Mouse (Mus musculus): ENCODE measurements around the gene Ugt1a1. TPM values are rescaled to one million over a fixed set of nuclear protein-coding genes. Genes with fewer than 3 reads are reported as not detected.
"Not testable (repeated sequence)": the region's sequence is repeated elsewhere in the genome, so short reads cannot be mapped to it uniquely, and the experiment has no call there.

Ugt1a1 gene
- polyA plus RNA-seq, 1 experiment from 2014 or later: 14.1 TPM

- no peak overlapping the region for H3K4me3 ChIP-seq (replicated peaks; ENCODE audit: low read length)
- no peak overlapping the region for H3K4me2 ChIP-seq (ENCODE audit: low read depth, low read length)
- 66% methylated on average over 2 of the region's 2 CpGs for WGBS
- H3K27ac ChIP-seq (ENCODE audit: low read length): no peak overlapping the region
- H3K27me3 ChIP-seq (ENCODE audit: control insufficient read depth, insufficient read depth, low read length): no peaks in the 10 kb centered on the region
- peaks cover 33% of the 10 kb centered on the region for H3K9me3 ChIP-seq (replicated peaks; ENCODE audit: control insufficient read depth, low read length)
- no peaks in the 10 kb centered on the region for H3K4me1 ChIP-seq (ENCODE audit: control insufficient read depth, insufficient read depth, low read length)
- H3K9ac ChIP-seq (ENCODE audit: low read length): no peak overlapping the region
- ATAC-seq (ENCODE audit: insufficient read depth, low FRiP score): no peak
- no peaks in the 10 kb centered on the region for H3K36me3 ChIP-seq (ENCODE audit: control insufficient read depth, insufficient read depth, low read length)
Observed at GRCm38 (mm10) chr1:88224029-88224776, 12.4 kb downstream of the Ugt1a1 start.

- not testable (repeated sequence) for ATAC-seq (ENCODE audit: insufficient read depth, low FRiP score); H3K9ac ChIP-seq (ENCODE audit: low read length); H3K4me3 ChIP-seq (replicated peaks; ENCODE audit: low read length); H3K4me2 ChIP-seq (ENCODE audit: low read depth, low read length); H3K27me3 ChIP-seq (ENCODE audit: control insufficient read depth, insufficient read depth, low read length); H3K4me1 ChIP-seq (ENCODE audit: control insufficient read depth, insufficient read depth, low read length); H3K36me3 ChIP-seq (ENCODE audit: control insufficient read depth, insufficient read depth, low read length); H3K27ac ChIP-seq (ENCODE audit: low read length)
- WGBS: 44% methylated on average over 2 of the region's 2 CpGs
- peaks cover 42% of the 10 kb centered on the region for H3K9me3 ChIP-seq (replicated peaks; ENCODE audit: control insufficient read depth, low read length)
Observed at GRCm38 (mm10) chr1:88225301-88225700, 13.5 kb downstream of the Ugt1a1 start.

- ATAC-seq (ENCODE audit: insufficient read depth, low FRiP score): no peak
- no peak overlapping the region for H3K27ac ChIP-seq (ENCODE audit: low read length)
- peaks cover 46% of the 10 kb centered on the region for H3K9me3 ChIP-seq (replicated peaks; ENCODE audit: control insufficient read depth, low read length)
- H3K9ac ChIP-seq (ENCODE audit: low read length): no peak overlapping the region
- no peaks in the 10 kb centered on the region for H3K27me3 ChIP-seq (ENCODE audit: control insufficient read depth, insufficient read depth, low read length)
- no peak overlapping the region for H3K4me3 ChIP-seq (replicated peaks; ENCODE audit: low read length)
- no peaks in the 10 kb centered on the region for H3K4me1 ChIP-seq (ENCODE audit: control insufficient read depth, insufficient read depth, low read length)
- no peak overlapping the region for H3K4me2 ChIP-seq (ENCODE audit: low read depth, low read length)
- no peaks in the 10 kb centered on the region for H3K36me3 ChIP-seq (ENCODE audit: control insufficient read depth, insufficient read depth, low read length)
Observed at GRCm38 (mm10) chr1:88225741-88226140, 14.0 kb downstream of the Ugt1a1 start.

- WGBS: 51% methylated on average over 5 of the region's 5 CpGs
- Histone ChIP-seq H3K27me3 (ENCODE audit: control insufficient read depth, insufficient read depth, low read length) (no peaks in the 10 kb centered on the region), H3K9me3 (replicated peaks; ENCODE audit: control insufficient read depth, low read length) (peaks cover 56% of the 10 kb centered on the region), H3K27ac (ENCODE audit: low read length) (no peak within 1 kb of the TSS), H3K9ac (ENCODE audit: low read length) (no peak within 1 kb of the TSS), H3K36me3 (ENCODE audit: control insufficient read depth, insufficient read depth, low read length) (no peaks in the 10 kb centered on the region), H3K4me3 (replicated peaks; ENCODE audit: low read length) (no peak within 1 kb of the TSS), H3K4me2 (ENCODE audit: low read depth, low read length) (no peak within 1 kb of the TSS), H3K4me1 (ENCODE audit: control insufficient read depth, insufficient read depth, low read length) (no peaks in the 10 kb centered on the region)
- no peak for ATAC-seq (ENCODE audit: insufficient read depth, low FRiP score)
Observed at GRCm38 (mm10) chr1:88226670-88227379, 15.1 kb downstream of the Ugt1a1 start, which contains the start of gene Mroh2a. Mroh2a (plus strand) TSS chr1:88226986.

- no peak overlapping the region for H3K9ac ChIP-seq (ENCODE audit: low read length)
- H3K9me3 ChIP-seq (replicated peaks; ENCODE audit: control insufficient read depth, low read length): peaks cover 61% of the 10 kb centered on the region
- H3K4me1 ChIP-seq (ENCODE audit: control insufficient read depth, insufficient read depth, low read length): no peaks in the 10 kb centered on the region
- ATAC-seq (ENCODE audit: insufficient read depth, low FRiP score): no peak
- no peak overlapping the region for H3K27ac ChIP-seq (ENCODE audit: low read length)
- 55% methylated on average over 2 of the region's 2 CpGs for WGBS
- H3K36me3 ChIP-seq (ENCODE audit: control insufficient read depth, insufficient read depth, low read length): no peaks in the 10 kb centered on the region
- H3K27me3 ChIP-seq (ENCODE audit: control insufficient read depth, insufficient read depth, low read length): no peaks in the 10 kb centered on the region
- no peak overlapping the region for H3K4me2 ChIP-seq (ENCODE audit: low read depth, low read length)
- no peak overlapping the region for H3K4me3 ChIP-seq (replicated peaks; ENCODE audit: low read length)
Observed at GRCm38 (mm10) chr1:88227482-88227881, 15.7 kb downstream of the Ugt1a1 start.

GRCm38 (mm10) chr1:88228121-88228520 lies 16.4 kb downstream of the Ugt1a1 start:
- H3K9me3 ChIP-seq (replicated peaks; ENCODE audit: control insufficient read depth, low read length): peaks cover 63% of the 10 kb centered on the region

GRCm38 (mm10) chr1:88229566-88229965 lies 17.8 kb downstream of the Ugt1a1 start:
- no peak overlapping the region for H3K27ac ChIP-seq (ENCODE audit: low read length)
- no peak overlapping the region for H3K4me2 ChIP-seq (ENCODE audit: low read depth, low read length)
- no peak overlapping the region for H3K4me3 ChIP-seq (replicated peaks; ENCODE audit: low read length)
- H3K9ac ChIP-seq (ENCODE audit: low read length): no peak overlapping the region
- WGBS: 73% methylated on average over 3 of the region's 3 CpGs
- no peak for ATAC-seq (ENCODE audit: insufficient read depth, low FRiP score)
- no peaks in the 10 kb centered on the region for H3K27me3 ChIP-seq (ENCODE audit: control insufficient read depth, insufficient read depth, low read length)
- no peaks in the 10 kb centered on the region for H3K36me3 ChIP-seq (ENCODE audit: control insufficient read depth, insufficient read depth, low read length)
- peaks cover 76% of the 10 kb centered on the region for H3K9me3 ChIP-seq (replicated peaks; ENCODE audit: control insufficient read depth, low read length)
- H3K4me1 ChIP-seq (ENCODE audit: control insufficient read depth, insufficient read depth, low read length): no peaks in the 10 kb centered on the region

More at GRCm38 (mm10) chr1:88228121-88228520, 16.4 kb downstream of the Ugt1a1 start:
- WGBS: 69% methylated on average over 7 of the region's 7 CpGs
- Histone ChIP-seq H3K27me3 (ENCODE audit: control insufficient read depth, insufficient read depth, low read length) (no peaks in the 10 kb centered on the region), H3K36me3 (ENCODE audit: control insufficient read depth, insufficient read depth, low read length) (no peaks in the 10 kb centered on the region), H3K4me2 (ENCODE audit: low read depth, low read length) (no peak overlapping the region), H3K4me3 (replicated peaks; ENCODE audit: low read length) (no peak overlapping the region), H3K4me1 (ENCODE audit: control insufficient read depth, insufficient read depth, low read length) (no peaks in the 10 kb centered on the region), H3K27ac (ENCODE audit: low read length) (no peak overlapping the region), H3K9ac (ENCODE audit: low read length) (no peak overlapping the region)
- no peak for ATAC-seq (ENCODE audit: insufficient read depth, low FRiP score)

- Histone ChIP-seq H3K4me3 (replicated peaks; ENCODE audit: low read length) (no peak overlapping the region), H3K27me3 (ENCODE audit: control insufficient read depth, insufficient read depth, low read length) (no peaks in the 10 kb centered on the region), H3K9me3 (replicated peaks; ENCODE audit: control insufficient read depth, low read length) (peaks cover 80% of the 10 kb centered on the region), H3K9ac (ENCODE audit: low read length) (no peak overlapping the region), H3K4me2 (ENCODE audit: low read depth, low read length) (no peak overlapping the region), H3K4me1 (ENCODE audit: control insufficient read depth, insufficient read depth, low read length) (no peaks in the 10 kb centered on the region), H3K36me3 (ENCODE audit: control insufficient read depth, insufficient read depth, low read length) (no peaks in the 10 kb centered on the region), H3K27ac (ENCODE audit: low read length) (no peak overlapping the region)
- no peak for ATAC-seq (ENCODE audit: insufficient read depth, low FRiP score)
- 82% methylated on average over 5 of the region's 5 CpGs for WGBS
Observed at GRCm38 (mm10) chr1:88229986-88230385, 18.2 kb downstream of the Ugt1a1 start.

GRCm38 (mm10) chr1:88230421-88230820 lies 18.7 kb downstream of the Ugt1a1 start:
- Histone ChIP-seq H3K36me3 (ENCODE audit: control insufficient read depth, insufficient read depth, low read length) (no peaks in the 10 kb centered on the region), H3K27ac (ENCODE audit: low read length) (no peak overlapping the region), H3K9me3 (replicated peaks; ENCODE audit: control insufficient read depth, low read length) (peaks cover 83% of the 10 kb centered on the region), H3K9ac (ENCODE audit: low read length) (no peak overlapping the region), H3K4me2 (ENCODE audit: low read depth, low read length) (no peak overlapping the region), H3K4me3 (replicated peaks; ENCODE audit: low read length) (no peak overlapping the region), H3K27me3 (ENCODE audit: control insufficient read depth, insufficient read depth, low read length) (no peaks in the 10 kb centered on the region), H3K4me1 (ENCODE audit: control insufficient read depth, insufficient read depth, low read length) (no peaks in the 10 kb centered on the region)
- no peak for ATAC-seq (ENCODE audit: insufficient read depth, low FRiP score)
- WGBS: 73% methylated on average over 7 of the region's 7 CpGs
